Comparison of ENCODE assay signal across 10 mouse cellular contexts in the genomic region with DNA sequence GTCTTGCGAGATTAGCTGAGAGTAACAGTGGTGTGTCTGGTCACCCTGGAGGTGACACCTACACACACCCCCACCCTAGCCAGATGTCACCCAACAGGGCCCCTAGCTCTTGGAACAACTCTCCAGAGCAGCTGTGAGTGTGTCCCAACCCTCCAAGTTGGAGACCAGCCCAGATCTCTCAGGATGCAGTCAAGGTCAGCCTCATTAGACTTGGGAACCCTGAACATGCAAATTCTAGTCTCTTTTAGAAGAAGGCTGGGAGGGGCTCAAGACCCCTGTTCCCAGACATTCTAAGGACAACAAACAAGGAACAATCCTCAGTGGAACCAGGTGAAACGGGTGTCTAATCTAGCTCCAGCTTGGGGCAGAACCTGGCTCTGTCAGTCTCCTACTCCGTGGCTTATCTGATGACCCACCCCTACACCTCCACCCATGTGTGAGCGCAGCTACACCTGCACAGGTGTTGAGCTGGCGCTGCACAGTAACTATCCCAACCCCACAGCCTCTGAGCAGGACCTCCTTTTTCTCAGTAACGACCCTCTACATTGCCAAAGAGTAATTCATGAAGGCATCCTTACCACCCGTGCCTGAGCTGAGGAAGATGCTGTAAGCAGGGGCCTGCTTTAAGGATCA. TPM values are rescaled to one million over a fixed set of nuclear protein-coding genes. Genes with fewer than 3 reads are reported as not detected.
DNase-seq lines count a peak whose midpoint lies in the region; ATAC-seq and TF ChIP-seq lines count a peak whose summit lies in the region.
"Had no signal": no experiment of that assay in that cellular context is flagged by ENCODE, and none has a peak within 500 bp of the region (broad histone marks: within the 10 kb centered on the region; RNA-seq: fewer than 3 reads in every experiment).

No protein-coding gene starts in this region.

- no peak for ATAC-seq in kidney, embryonic 14.5 days (ENCODE audit: low FRiP score, low TSS enrichment)
- ATAC-seq: Patski had no signal

- H3K9ac ChIP-seq in kidney, embryonic 14.5 days (ENCODE audit: low read depth, low read length): no peak overlapping the region

- 78% methylated on average over 7 of the region's 7 CpGs for WGBS in kidney, embryonic 14.5 days
- 50% methylated on average over 7 of the region's 7 CpGs for WGBS in bone marrow, adult 2 months

- no peak overlapping the region for H3K27ac ChIP-seq in kidney, embryonic 14.5 days (ENCODE audit: low read depth, low read length)
- H3K27ac ChIP-seq in bone marrow, adult 2 months (ENCODE audit: control insufficient read depth, insufficient read depth, low read depth, low read length, poor library complexity): peak overlapping the region; percentile 83

- no peak for TF ChIP-seq POLR2A in bone marrow, adult 2 months (IDR thresholded peaks at IDR 0.05; ENCODE audit: borderline replicate concordance, control insufficient read depth, low read depth, low read length)

- H3K4me1 ChIP-seq in kidney, embryonic 14.5 days (ENCODE audit: control insufficient read depth, insufficient read depth, low read length): no peaks in the 10 kb centered on the region
- H3K4me1 ChIP-seq in bone marrow, adult 2 months (ENCODE audit: control insufficient read depth, insufficient read depth, low read length): peaks cover 19% of the 10 kb centered on the region

- no peak for TF ChIP-seq CTCF in bone marrow, adult 2 months (IDR thresholded peaks at IDR 0.05; ENCODE audit: control insufficient read depth, insufficient read depth, low read length)

- DNase-seq in kidney, adult 18-20 months: peak; percentile 71
- peak; percentile 66 to 70 for DNase-seq in heart, postnatal 36 days
- DNase-seq in lung, postnatal 25 days (ENCODE audit: low spot score): peak; percentile 70
- no peak for DNase-seq in cerebellum, adult 11 months
- no peak for DNase-seq in frontal cortex, adult 2 months (ENCODE audit: extremely low spot score in 1 of 2, low spot score in 1 of 2)
- DNase-seq in left cerebral cortex, postnatal 4 days: no peak

- no peaks in the 10 kb centered on the region for H3K27me3 ChIP-seq in kidney, embryonic 14.5 days (ENCODE audit: control insufficient read depth, insufficient read depth, low read length)
- H3K27me3 ChIP-seq: Patski had no signal

- H3K36me3 ChIP-seq in kidney, embryonic 14.5 days (ENCODE audit: control insufficient read depth, insufficient read depth, low read length): no peaks in the 10 kb centered on the region

- intact Hi-C loops in heart, postnatal 36 days (cut with DNase I): loop anchor here (1.0 kb wide), 1 partner anchor 25 kb away; no protein-coding TSS in a partner anchor
- intact Hi-C loops in left cerebral cortex, postnatal 4 days (cut with DNase I): no loop called here

- H3K9me3 ChIP-seq in kidney, embryonic 14.5 days (ENCODE audit: control insufficient read depth, low read length): no peaks in the 10 kb centered on the region

- H3K4me3 ChIP-seq in kidney, embryonic 14.5 days (ENCODE audit: low read length): no peak overlapping the region
- H3K4me3 ChIP-seq in bone marrow, adult 2 months (replicated peaks; ENCODE audit: control insufficient read depth, low read depth, low read length): no peak overlapping the region

- H3K4me2 ChIP-seq in kidney, embryonic 14.5 days (replicated peaks; ENCODE audit: low read depth, low read length): no peak overlapping the region

RNA-seq across cellular contexts. Expression of gene Herpud1, which starts 23.5 kb away (rescaled TPM):
- polyA plus RNA-seq in kidney, embryonic 14.5 days (2014; fragmentation: Nextera tagmentation; extraction: Ambion mirVana): 53.7 and 61.2 TPM in 2 replicates
- polyA plus RNA-seq in bone marrow, adult 2 months (2011; ENCODE audit: insufficient read depth, insufficient read length, low replicate concordance, missing spikeins): 69.2 and 70.5 TPM in 2 replicates
- total RNA-seq in heart, postnatal 36 days (2021): 100 to 1,000 TPM; 281 to 377 TPM
- 72.2 and 80.0 TPM in 2 replicates for polyA plus RNA-seq in frontal cortex, adult 2 months (2012; rRNA removed)
- 10 to 100 TPM; 34.4 to 36.1 TPM for total RNA-seq in left cerebral cortex, postnatal 4 days (2021)

RNA-seq across cellular contexts. Expression of gene Slc12a3, which starts 33.7 kb away (rescaled TPM):
- polyA plus RNA-seq in kidney, embryonic 14.5 days (2014; fragmentation: Nextera tagmentation; extraction: Ambion mirVana): 0.39 and 0.51 TPM in 2 replicates
- 4.4 and 11.8 TPM in 2 replicates for polyA plus RNA-seq in bone marrow, adult 2 months (2011; ENCODE audit: insufficient read depth, insufficient read length, low replicate concordance, missing spikeins)
- under 1 TPM; 0.33 to 0.38 TPM for total RNA-seq in heart, postnatal 36 days (2021)
- 0.92 and 1.2 TPM in 2 replicates for polyA plus RNA-seq in frontal cortex, adult 2 months (2012; rRNA removed)
- total RNA-seq in left cerebral cortex, postnatal 4 days (2021): under 1 TPM; 0.28 to 0.54 TPM
- polyA plus RNA-seq: limb, embryonic 11.5 days had no signal

Comparison
In these comparisons a context has a peak if more than half of its experiments do, and no peak if none do; other contexts are left out.
1. DNase-seq: peak in kidney, adult 18-20 months (single experiment), heart, postnatal 36 days (2 of 2) and lung, postnatal 25 days (single experiment); none in cerebellum, adult 11 months (single experiment), frontal cortex, adult 2 months (0 of 2) and left cerebral cortex, postnatal 4 days (single experiment).